Mouse (Mus musculus) heart, embryonic 10.5 days (tissue): ENCODE measurements around the gene A730049H05Rik. TPM values are rescaled to one million over a fixed set of nuclear protein-coding genes. Genes with fewer than 3 reads are reported as not detected.
A peak's percentile ranks its signal among the peaks of the same experiment; 100 is the strongest.

Experiments
- DNase-seq: peaks from one replicate; pipeline ENCODE4 v3.0.0-alpha.2; 2017; ENCODE audit warnings: low spot score
- H3K27ac ChIP-seq: fragments of 300-500 bp; sonication (generic); 2 replicates; pipeline ENCODE4 v1.5.1; 2016; ENCODE audit warnings: mild to moderate bottlenecking
- H3K27me3 ChIP-seq: fragments of 300-500 bp; sonication (generic); 2 replicates; pipeline ENCODE4 v1.6.1; 2016; ENCODE audit warnings: mild to moderate bottlenecking; ENCODE audit not compliant: poor library complexity, insufficient read depth, severe bottlenecking
- H3K36me3 ChIP-seq: fragments of 300-500 bp; sonication (generic); 2 replicates; pipeline ENCODE4 v1.6.1; 2016; ENCODE audit warnings: mild to moderate bottlenecking, moderate library complexity
- H3K4me1 ChIP-seq: fragments of 300-500 bp; sonication (generic); 2 replicates; pipeline ENCODE4 v1.6.1; 2016; ENCODE audit warnings: mild to moderate bottlenecking
- H3K4me3 ChIP-seq: fragments of 300-500 bp; sonication (generic); 2 replicates; pipeline ENCODE4 v1.5.1; 2016; ENCODE audit warnings: mild to moderate bottlenecking, moderate library complexity
- H3K9me3 ChIP-seq: fragments of 300-500 bp; sonication (generic); 2 replicates; pipeline ENCODE4 v1.6.1; 2016; ENCODE audit warnings: mild to moderate bottlenecking, moderate library complexity
- WGBS: fragments of 180-500 bp; shearing (Covaris S2); methylation state at CpG from one replicate; pipeline ENCODE4 v1.1.7; 2016; 5-methylcytosine and 5-hydroxymethylcytosine counted together
- polyA plus RNA-seq: library from polyadenylated mRNA; unstranded; fragments of >200 nt; fragmentation: Nextera tagmentation; extraction: Ambion mirVana; gene quantifications from 2 replicates; pipeline ENCODE4 v1.2.1, GENCODE M21; 2016

Gene A730049H05Rik
- polyA plus RNA-seq, 1 experiment from 2014 or later: 0.99 TPM

GRCm38 (mm10) chr6:92804254-92804971, 11.9 kb upstream of the A730049H05Rik start:
- Histone ChIP-seq H3K27me3 (no peaks in the 10 kb centered on the region), H3K9me3 (no peaks in the 10 kb centered on the region), H3K4me1 (peaks cover 39% of the 10 kb centered on the region), H3K36me3 (peaks cover 56% of the 10 kb centered on the region), H3K4me3 (no peak overlapping the region), H3K27ac (no peak overlapping the region)
- WGBS: 86% methylated on average over 3 of the region's 3 CpGs
- DNase-seq: no peak

GRCm38 (mm10) chr6:92809818-92810217, 6.5 kb upstream of the A730049H05Rik start:
- H3K36me3 ChIP-seq: peaks cover 47% of the 10 kb centered on the region

DNA sequence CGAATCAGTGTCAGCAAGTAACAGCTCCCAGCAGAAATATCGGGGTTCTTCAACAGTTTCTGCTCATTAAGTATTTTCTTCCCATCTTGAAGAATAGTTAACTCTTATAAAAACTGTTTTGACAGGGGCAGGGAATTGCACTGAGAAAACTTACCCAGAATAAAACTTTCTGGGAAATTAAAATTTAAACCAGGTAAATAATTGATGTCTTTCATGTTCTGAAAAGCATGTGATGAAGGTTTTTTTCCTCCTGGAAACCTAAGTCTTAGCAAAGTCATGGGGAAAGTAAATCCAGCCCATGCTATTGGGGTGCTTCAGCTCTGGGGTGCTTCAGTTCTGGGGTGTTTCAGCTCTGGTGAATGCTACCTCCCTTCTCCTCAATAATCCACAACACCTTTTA, 5.7 kb upstream of the A730049H05Rik start:
- Histone ChIP-seq H3K4me1 (peaks cover 45% of the 10 kb centered on the region), H3K27me3 (no peaks in the 10 kb centered on the region), H3K27ac (no peak overlapping the region), H3K9me3 (no peaks in the 10 kb centered on the region), H3K36me3 (peaks cover 46% of the 10 kb centered on the region), H3K4me3 (no peak overlapping the region)
- DNase-seq: no peak
- WGBS: 84% methylated on average over 2 of the region's 2 CpGs

More at GRCm38 (mm10) chr6:92809818-92810217, 6.5 kb upstream of the A730049H05Rik start:
- Histone ChIP-seq H3K27me3 (no peaks in the 10 kb centered on the region), H3K4me3 (no peak overlapping the region), H3K4me1 (peaks cover 39% of the 10 kb centered on the region), H3K27ac (no peak overlapping the region), H3K9me3 (no peaks in the 10 kb centered on the region)
- WGBS: 87% methylated on average over 3 of the region's 3 CpGs
- DNase-seq: no peak

GRCm38 (mm10) chr6:92811566-92811965, 4.7 kb upstream of the A730049H05Rik start:
- H3K9me3 ChIP-seq: no peaks in the 10 kb centered on the region
- no peak for DNase-seq
- no peaks in the 10 kb centered on the region for H3K27me3 ChIP-seq
- no peak overlapping the region for H3K27ac ChIP-seq
- H3K4me3 ChIP-seq: no peak overlapping the region
- peaks cover 54% of the 10 kb centered on the region for H3K4me1 ChIP-seq
- peaks cover 36% of the 10 kb centered on the region for H3K36me3 ChIP-seq

DNA sequence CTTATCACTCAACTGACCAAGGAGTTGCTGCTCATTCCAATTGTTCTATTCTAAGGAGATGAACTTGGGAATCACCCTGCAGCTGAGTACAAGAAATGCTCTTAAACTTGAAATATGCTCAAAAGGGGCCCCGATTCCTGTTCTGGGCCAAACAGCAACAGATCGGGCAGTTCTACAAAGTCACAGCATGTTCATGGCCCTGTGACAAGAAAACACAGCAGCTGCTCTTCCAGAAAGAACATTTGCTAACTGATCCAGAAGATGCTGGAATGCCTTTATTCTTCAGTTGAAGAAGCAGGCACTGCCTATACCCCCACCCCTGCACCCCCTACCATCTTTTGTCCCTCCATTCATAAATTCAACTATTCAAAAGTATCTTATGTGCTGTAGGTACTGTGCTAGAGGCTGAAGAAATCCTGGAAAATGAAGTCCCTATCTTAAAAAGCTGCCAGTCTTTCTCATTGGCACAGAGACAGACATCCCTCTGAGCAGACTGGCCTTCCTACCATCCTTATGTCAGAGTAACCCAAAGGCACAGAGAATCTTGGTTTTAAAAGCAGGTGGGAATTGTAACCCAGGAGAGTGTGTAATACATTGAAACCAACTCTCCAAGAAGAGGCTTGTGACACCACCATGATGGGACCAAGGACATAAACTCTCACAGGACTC, 3.4 kb upstream of the A730049H05Rik start:
- H3K36me3 ChIP-seq: peaks cover 31% of the 10 kb centered on the region
- 0 out of 2 replicates have a peak overlapping the region, but pooled peaks have one; percentile 29 for H3K27ac ChIP-seq
- no peak overlapping the region for H3K4me3 ChIP-seq
- no peak for DNase-seq
- peaks cover 46% of the 10 kb centered on the region for H3K4me1 ChIP-seq
- no peaks in the 10 kb centered on the region for H3K27me3 ChIP-seq
- H3K9me3 ChIP-seq: no peaks in the 10 kb centered on the region
- 65% methylated on average over 2 of the region's 2 CpGs for WGBS

GRCm38 (mm10) chr6:92817661-92818060, 1.4 kb downstream of the A730049H05Rik start:
- peaks cover 27% of the 10 kb centered on the region for H3K4me1 ChIP-seq
- peaks cover 19% of the 10 kb centered on the region for H3K36me3 ChIP-seq
- DNase-seq: no peak
- no peak overlapping the region for H3K4me3 ChIP-seq
- H3K27ac ChIP-seq: no peak overlapping the region
- WGBS: 76% methylated on average over 8 of the region's 8 CpGs
- no peaks in the 10 kb centered on the region for H3K9me3 ChIP-seq
- H3K27me3 ChIP-seq: no peaks in the 10 kb centered on the region

- H3K27ac ChIP-seq: no peak overlapping the region
- H3K27me3 ChIP-seq: no peaks in the 10 kb centered on the region
- H3K4me3 ChIP-seq: no peak overlapping the region
- no peaks in the 10 kb centered on the region for H3K9me3 ChIP-seq
- H3K4me1 ChIP-seq: peaks cover 9% of the 10 kb centered on the region
- WGBS: 75% methylated on average over 5 of the region's 5 CpGs
- H3K36me3 ChIP-seq: peaks cover 9% of the 10 kb centered on the region
- no peak for DNase-seq
Measured at GRCm38 (mm10) chr6:92821606-92822005, 5.3 kb downstream of the A730049H05Rik start.

- Histone ChIP-seq H3K4me1 (peaks cover 9% of the 10 kb centered on the region; the same call in 1 of the 2 replicates), H3K9me3 (no peaks in the 10 kb centered on the region), H3K36me3 (peaks cover 9% of the 10 kb centered on the region), H3K27me3 (no peaks in the 10 kb centered on the region), H3K4me3 (no peak overlapping the region), H3K27ac (no peak overlapping the region)
- DNase-seq: no peak
- WGBS: 73% methylated on average over 6 of the region's 6 CpGs
Measured at GRCm38 (mm10) chr6:92822006-92822405, 5.7 kb downstream of the A730049H05Rik start.

- DNase-seq: no peak
- Histone ChIP-seq H3K4me3 (no peak overlapping the region), H3K9me3 (no peaks in the 10 kb centered on the region), H3K27ac (no peak overlapping the region), H3K36me3 (peaks cover 9% of the 10 kb centered on the region), H3K27me3 (no peaks in the 10 kb centered on the region), H3K4me1 (peaks cover 21% of the 10 kb centered on the region)
- 85% methylated on average over 7 of the region's 7 CpGs for WGBS
Measured at GRCm38 (mm10) chr6:92823991-92824390, 7.7 kb downstream of the A730049H05Rik start.

DNA sequence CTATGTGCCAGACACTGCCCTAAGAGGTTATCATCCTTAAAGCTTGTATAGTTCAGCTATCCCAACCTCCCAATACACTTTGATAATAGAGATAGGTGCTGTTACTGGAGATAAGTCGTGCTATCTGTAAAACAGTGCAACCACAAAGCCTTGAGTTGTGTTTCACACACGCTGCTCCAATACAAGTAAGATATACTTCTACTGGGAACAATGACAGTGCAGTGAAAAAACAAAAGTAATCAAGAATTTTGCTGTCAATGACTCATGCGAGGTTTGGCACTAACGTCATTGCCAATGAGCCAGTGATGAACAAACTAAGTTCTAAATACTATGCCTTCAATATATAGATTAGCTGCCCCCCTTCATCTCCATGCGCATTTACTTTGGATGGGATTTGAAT, 10.3 kb downstream of the A730049H05Rik start:
- Histone ChIP-seq H3K27me3 (no peaks in the 10 kb centered on the region), H3K36me3 (peaks cover 14% of the 10 kb centered on the region), H3K4me3 (no peak overlapping the region), H3K27ac (no peak overlapping the region), H3K9me3 (no peaks in the 10 kb centered on the region), H3K4me1 (peaks cover 24% of the 10 kb centered on the region)
- peak; percentile 20 for DNase-seq
- 69% methylated on average over 5 of the region's 5 CpGs for WGBS

DNA sequence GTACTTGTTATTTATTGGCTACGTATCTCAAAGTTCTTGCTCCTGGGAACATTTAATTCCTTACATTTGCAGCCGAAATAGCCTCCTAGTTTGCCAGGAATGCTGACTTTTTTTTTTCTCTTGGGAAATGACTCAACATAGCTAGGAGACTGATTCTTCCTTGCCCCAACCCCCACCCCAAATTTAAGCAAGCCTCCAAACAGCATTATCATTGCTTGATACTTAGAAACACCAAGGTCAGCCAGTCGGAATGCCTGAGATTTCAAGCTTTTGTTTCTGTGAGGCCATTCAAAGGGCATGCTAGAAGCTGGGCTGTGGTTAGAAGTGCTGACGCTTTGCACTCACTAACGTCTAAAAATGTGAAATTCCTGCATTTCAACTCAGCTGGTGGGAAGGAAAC, 11.1 kb downstream of the A730049H05Rik start:
- H3K27ac ChIP-seq: peak overlapping the region; percentile 56; the same call in 1 of the 2 replicates
- no peak overlapping the region for H3K4me3 ChIP-seq
- peaks cover 26% of the 10 kb centered on the region for H3K4me1 ChIP-seq
- H3K36me3 ChIP-seq: peaks cover 16% of the 10 kb centered on the region
- H3K9me3 ChIP-seq: no peaks in the 10 kb centered on the region
- WGBS: 40% methylated on average over 5 of the region's 5 CpGs
- DNase-seq: no peak
- H3K27me3 ChIP-seq: no peaks in the 10 kb centered on the region

- WGBS: 84% methylated on average over 2 of the region's 2 CpGs
- H3K36me3 ChIP-seq: peaks cover 11% of the 10 kb centered on the region; the same call in 1 of the 2 replicates
- DNase-seq: no peak
- H3K4me3 ChIP-seq: no peak overlapping the region
- no peaks in the 10 kb centered on the region for H3K27me3 ChIP-seq
- H3K9me3 ChIP-seq: no peaks in the 10 kb centered on the region
- H3K4me1 ChIP-seq: peaks cover 26% of the 10 kb centered on the region
- no peak overlapping the region for H3K27ac ChIP-seq
Measured at GRCm38 (mm10) chr6:92829148-92829547, 12.9 kb downstream of the A730049H05Rik start.

GRCm38 (mm10) chr6:92831106-92831505, 14.8 kb downstream of the A730049H05Rik start:
- Histone ChIP-seq H3K4me1 (peaks cover 36% of the 10 kb centered on the region), H3K9me3 (no peaks in the 10 kb centered on the region), H3K27me3 (no peaks in the 10 kb centered on the region), H3K27ac (no peak overlapping the region), H3K36me3 (peaks cover 11% of the 10 kb centered on the region; the same call in 1 of the 2 replicates), H3K4me3 (no peak overlapping the region)
- no peak for DNase-seq
- 93% methylated on average over 2 of the region's 2 CpGs for WGBS
